Mouse (Mus musculus) ES-Bruce4 (cell line): ENCODE data around the gene Pcsk4.

Experiments used
- CTCF ChIP-seq: IDR thresholded peaks from one replicate; pipeline ENCODE4 v1.8.1; 2011; ENCODE audit warnings: low read depth, low read length
- EP300 ChIP-seq: IDR thresholded peaks from 2 replicates; pipeline ENCODE4 v1.6.1; 2011; ENCODE audit warnings: low read depth, low read length; ENCODE audit not compliant: insufficient read depth
- POLR2A ChIP-seq: IDR thresholded peaks from one replicate; pipeline ENCODE4 v1.8.1; 2011; ENCODE audit warnings: low read length; ENCODE audit not compliant: insufficient read depth

- no peak for TF ChIP-seq EP300
- TF ChIP-seq POLR2A = no peak
- no peak for TF ChIP-seq CTCF
Measured at GRCm38 (mm10) chr10:80312586-80313504, 16.5 kb downstream of the Pcsk4 start.
